ENCODE assay signal across 13 mouse cellular contexts in genomic region chr12:79888086-79888485, GRCm38 (mm10).
DNase-seq lines count a peak whose midpoint lies in the region; ATAC-seq and TF ChIP-seq lines count a peak whose summit lies in the region.
"Had no signal": no experiment of that assay in that cellular context is flagged by ENCODE, and none has a peak within 500 bp of the region (broad histone marks: within the 10 kb centered on the region; RNA-seq: fewer than 3 reads in every experiment).

No protein-coding gene starts in this region.

- peak overlapping the region; percentile 57; the same call in 1 of the 2 replicates for H3K27ac ChIP-seq in kidney, embryonic 14.5 days (ENCODE audit: low read depth, low read length)
- H3K27ac ChIP-seq in embryonic fibroblast, embryonic 13.5 days (ENCODE audit: insufficient read depth, low read length), result 0 out of 2 replicates have a peak overlapping the region, but pooled peaks have one; percentile 4
- H3K27ac ChIP-seq in left cerebral cortex, adult 2 months, result no peak overlapping the region

- no peak for ATAC-seq in kidney, embryonic 14.5 days (ENCODE audit: low FRiP score, low TSS enrichment)
- ATAC-seq: activated CD4-positive, CD25-positive, alpha-beta regulatory T cell, adult 4 months; midbrain, embryonic 16.5 days had no signal

- no peak overlapping the region for H3K9ac ChIP-seq in kidney, embryonic 14.5 days (ENCODE audit: low read depth, low read length)

- peak; percentile 50 for DNase-seq in gastrocnemius, postnatal 25 days
- DNase-seq in gastrocnemius, postnatal 36 days, result no peak
- DNase-seq in kidney, adult 18-20 months, result no peak
- DNase-seq in adipocyte (ENCODE audit: low spot score), result peak; percentile 50
- DNase-seq in cerebellum, postnatal 36 days, result no peak
- no peak for DNase-seq in left cerebral cortex, adult 2 months (ENCODE audit: extremely low spot score in 1 of 2, low spot score in 2 of 2)
- DNase-seq: cerebellum, adult 9-10 months; lung, postnatal 4 days had no signal

- no peaks in the 10 kb centered on the region for H3K27me3 ChIP-seq in kidney, embryonic 14.5 days (ENCODE audit: control insufficient read depth, insufficient read depth, low read length)

- no peak for TF ChIP-seq POLR2A in embryonic fibroblast, embryonic 13.5 days (IDR thresholded peaks at IDR 0.05; ENCODE audit: low read depth, low read length)

- no peaks in the 10 kb centered on the region for H3K9me3 ChIP-seq in kidney, embryonic 14.5 days (ENCODE audit: control insufficient read depth, low read length)

- intact Hi-C loops in gastrocnemius, postnatal 36 days (cut with DNase I), result loop anchor here (5.0 kb wide), 3 partner anchors 79 to 276 kb away; no protein-coding TSS in a partner anchor
- intact Hi-C loops in left cerebral cortex, adult 2 months (cut with DNase I), result no loop called here

- no peaks in the 10 kb centered on the region for H3K36me3 ChIP-seq in kidney, embryonic 14.5 days (ENCODE audit: control insufficient read depth, insufficient read depth, low read length)

- H3K4me3 ChIP-seq in kidney, embryonic 14.5 days (ENCODE audit: low read length), result no peak overlapping the region
- no peak overlapping the region for H3K4me3 ChIP-seq in embryonic fibroblast, embryonic 13.5 days (ENCODE audit: insufficient read depth, low read length)
- H3K4me3 ChIP-seq in left cerebral cortex, adult 2 months, result no peak overlapping the region
- H3K4me3 ChIP-seq: erythroblast, embryonic 14.5 days had no signal

- H3K4me2 ChIP-seq in kidney, embryonic 14.5 days (replicated peaks; ENCODE audit: low read depth, low read length), result no peak overlapping the region

- no peak for TF ChIP-seq CTCF in embryonic fibroblast, embryonic 13.5 days (IDR thresholded peaks at IDR 0.05; ENCODE audit: borderline replicate concordance, insufficient read depth, low read length)
- TF ChIP-seq CTCF in left cerebral cortex, adult 2 months (IDR thresholded peaks at IDR 0.05), result no peak

- peaks cover 24% of the 10 kb centered on the region for H3K4me1 ChIP-seq in kidney, embryonic 14.5 days (ENCODE audit: control insufficient read depth, insufficient read depth, low read length)
- H3K4me1 ChIP-seq in embryonic fibroblast, embryonic 13.5 days (ENCODE audit: control insufficient read depth, insufficient read depth, low read length), result no peaks in the 10 kb centered on the region

- WGBS in kidney, embryonic 14.5 days, result 58% methylated on average over 4 of the region's 4 CpGs

Comparison
In these comparisons a context has a peak if more than half of its experiments do, and no peak if none do; other contexts are left out.
1. DNase-seq: peak in gastrocnemius, postnatal 25 days (single experiment) and adipocyte (single experiment); none in gastrocnemius, postnatal 36 days (0 of 2), kidney, adult 18-20 months (single experiment), cerebellum, postnatal 36 days (0 of 2) and left cerebral cortex, adult 2 months (0 of 2).